Mouse (Mus musculus): ENCODE results near the gene Mterf1b.
"Not testable (repeated sequence)": the region's sequence is repeated elsewhere in the genome, so short reads cannot be mapped to it uniquely, and the experiment has no call there.

GRCm38 (mm10) chr5:4210082-4210481 lies 17.9 kb downstream of the Mterf1b start:
- TF ChIP-seq POLR2A (IDR thresholded peaks at IDR 0.05; ENCODE audit: low read depth, low read length); CTCF (IDR thresholded peaks at IDR 0.05; ENCODE audit: extremely low read depth, insufficient read depth, insufficient read length, insufficient replicate concordance): not testable (repeated sequence)

All from spleen, adult 2 months (tissue).